Mouse (Mus musculus) right cerebral cortex, postnatal 36 days (tissue): ENCODE data around the gene Ralgps1.
"Not testable (repeated sequence)": the region's sequence is repeated elsewhere in the genome, so short reads cannot be mapped to it uniquely, and the experiment has no call there.

Experiments
- DNase-seq, 2 experiments: peaks; one replicate each; pipeline ENCODE4 v3.0.0; 2022; ENCODE audit warnings: low spot score in 2 of 2, mixed read lengths in 1 of 2

Gene Ralgps1

DNA sequence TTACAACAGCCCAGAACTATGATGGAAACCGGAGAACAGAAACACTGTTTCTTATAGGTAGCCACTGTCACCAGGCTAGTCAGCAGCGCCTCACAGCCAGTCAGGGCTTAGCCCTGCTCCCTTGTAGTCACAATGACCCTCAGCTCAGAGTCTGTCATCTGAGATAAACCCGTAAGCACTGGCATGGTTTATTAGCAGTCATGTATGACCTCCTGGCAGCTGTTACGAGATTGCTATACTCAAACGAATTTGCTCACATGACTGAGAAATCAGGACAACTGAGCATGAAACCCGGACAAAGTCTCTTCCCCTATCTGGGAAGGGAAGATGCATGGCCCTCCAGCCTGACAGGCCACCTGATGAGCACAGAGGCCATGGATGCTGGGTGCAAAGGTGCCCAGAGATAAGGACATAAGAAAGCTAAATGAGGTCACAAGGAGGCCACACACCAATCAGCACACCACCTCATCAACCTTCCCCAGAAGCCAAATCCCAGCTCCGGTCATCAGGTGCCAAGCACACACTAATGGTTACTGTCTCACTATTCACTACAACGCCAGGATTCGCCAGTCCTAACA is 10.1 kb downstream of the Ralgps1 start:
- no peak for DNase-seq

DNA sequence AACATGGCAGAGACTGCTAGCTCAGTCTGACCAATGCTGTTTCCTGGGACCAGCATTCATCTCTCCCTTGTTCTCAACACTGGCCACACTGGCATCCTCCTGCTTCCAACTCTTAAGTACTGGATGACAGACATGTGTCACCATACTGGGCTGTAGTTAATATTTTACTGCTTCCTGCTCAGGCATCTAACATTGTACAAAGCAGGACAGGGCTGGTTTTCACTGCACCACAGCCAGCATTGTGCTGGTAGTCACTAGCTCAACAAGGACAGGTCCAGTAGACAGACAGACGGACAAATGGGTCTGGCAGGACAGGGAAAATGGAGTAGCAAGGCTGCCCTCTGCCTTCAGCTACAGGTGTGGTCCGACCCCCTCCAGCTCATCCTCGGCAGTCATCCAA is 10.7 kb downstream of the Ralgps1 start:
- no peak for DNase-seq

DNA sequence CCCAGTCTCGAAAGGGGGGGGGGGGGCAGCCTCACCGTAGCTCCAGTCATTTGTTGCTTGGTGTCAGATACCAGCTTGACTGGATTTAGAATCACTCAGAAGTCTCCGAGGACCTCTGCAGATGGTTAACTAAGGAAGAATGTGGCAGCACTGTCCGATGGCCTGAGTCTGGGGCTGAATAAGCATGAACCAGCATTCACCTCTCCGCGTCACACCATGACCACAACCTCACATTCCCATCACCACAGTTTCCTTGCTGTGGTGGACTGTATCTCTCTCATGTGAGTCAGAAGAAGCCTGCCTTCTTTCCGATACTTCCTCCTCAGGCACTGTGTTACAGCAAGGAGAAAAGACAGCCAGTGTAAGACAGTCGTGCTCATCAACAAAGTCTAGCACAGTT is 12.1 kb downstream of the Ralgps1 start:
- no peak for DNase-seq

DNA sequence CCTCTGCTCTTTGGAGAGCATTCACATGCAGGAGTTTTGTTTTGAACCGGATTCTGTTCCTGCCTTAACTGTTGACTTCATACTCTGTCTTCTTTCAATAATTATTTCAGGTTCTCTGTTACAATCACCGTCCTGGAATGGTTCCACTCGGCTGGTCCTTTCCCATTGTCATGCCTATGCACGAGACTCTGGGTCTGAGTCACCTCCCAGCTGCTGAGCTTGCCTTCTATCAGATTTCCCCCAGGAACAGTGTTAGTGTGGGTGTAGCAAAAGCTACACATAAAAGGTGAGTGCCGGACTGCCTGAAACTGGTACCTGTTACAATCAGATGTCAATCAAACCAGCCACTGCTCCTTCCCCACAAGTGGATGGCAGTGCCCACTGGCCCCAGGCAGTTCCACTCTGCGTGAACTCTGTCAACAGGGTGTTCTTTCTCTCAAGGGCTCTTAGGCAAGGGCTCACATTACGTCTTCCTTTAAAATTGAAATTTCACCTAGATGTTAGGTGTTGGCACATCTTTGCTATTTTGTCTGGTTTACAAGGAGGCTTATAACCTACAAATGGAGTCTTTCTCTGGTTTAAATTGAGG is 13.9 kb downstream of the Ralgps1 start:
- DNase-seq, result no peak

DNA sequence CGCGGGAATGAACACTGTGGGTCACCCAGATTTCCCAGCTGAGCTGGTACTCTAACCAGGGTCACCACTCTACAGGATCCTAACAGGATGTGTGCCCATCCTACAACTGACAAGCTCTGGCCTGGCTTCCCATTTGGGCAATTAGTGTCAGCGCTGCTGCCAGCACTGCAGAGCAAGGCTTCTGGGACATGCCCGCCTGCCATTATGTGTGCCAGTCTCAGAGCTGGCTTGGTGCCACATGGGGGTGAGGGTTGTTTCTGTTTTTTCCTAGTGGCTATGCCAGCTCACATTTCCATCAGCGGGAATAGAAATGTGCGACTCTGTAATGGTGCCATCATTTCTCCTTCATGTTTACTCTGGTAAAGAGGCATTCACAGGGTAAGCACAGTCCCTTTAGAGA is 15.7 kb downstream of the Ralgps1 start:
- peak; percentile 67 to 68 for DNase-seq

DNA sequence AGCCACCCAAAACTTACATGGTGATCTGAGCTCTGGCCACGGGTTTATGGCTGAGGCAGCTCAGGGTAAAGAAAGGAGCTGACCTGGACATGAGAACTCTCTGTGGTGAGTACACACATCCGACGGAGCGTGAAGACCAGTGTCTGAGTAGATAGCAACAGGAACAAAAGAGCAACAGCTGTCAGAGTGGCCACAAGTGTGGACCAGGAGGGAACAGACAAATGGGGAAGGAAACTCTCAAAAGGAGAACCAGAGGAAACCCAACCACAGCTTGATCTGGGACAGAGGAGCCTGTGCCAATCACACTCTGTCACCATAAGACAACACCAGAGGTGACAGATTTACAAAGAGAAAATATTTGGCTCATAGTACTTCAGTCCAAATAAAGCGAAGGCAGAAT is 17.9 kb downstream of the Ralgps1 start:
- DNase-seq, result no peak

DNA sequence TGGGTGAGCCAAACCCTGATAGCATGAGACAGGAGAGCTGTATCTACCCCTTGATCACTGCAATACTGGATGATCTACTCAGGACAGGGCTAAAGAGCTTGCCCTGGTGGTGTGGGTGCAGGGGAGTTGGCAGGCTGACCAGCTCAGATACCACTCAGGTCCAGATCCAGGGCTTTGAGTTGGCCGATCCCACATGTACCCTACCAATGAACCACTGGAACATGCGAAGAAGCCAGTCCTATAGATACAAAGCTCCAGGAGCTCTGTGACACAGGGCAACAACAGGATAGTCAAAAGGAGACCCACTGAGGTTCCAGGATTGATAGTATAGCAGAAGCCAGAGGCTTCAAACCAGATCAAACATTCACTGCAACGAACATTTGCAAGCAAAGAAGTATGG is 19.8 kb downstream of the Ralgps1 start:
- DNase-seq, result no peak

DNA sequence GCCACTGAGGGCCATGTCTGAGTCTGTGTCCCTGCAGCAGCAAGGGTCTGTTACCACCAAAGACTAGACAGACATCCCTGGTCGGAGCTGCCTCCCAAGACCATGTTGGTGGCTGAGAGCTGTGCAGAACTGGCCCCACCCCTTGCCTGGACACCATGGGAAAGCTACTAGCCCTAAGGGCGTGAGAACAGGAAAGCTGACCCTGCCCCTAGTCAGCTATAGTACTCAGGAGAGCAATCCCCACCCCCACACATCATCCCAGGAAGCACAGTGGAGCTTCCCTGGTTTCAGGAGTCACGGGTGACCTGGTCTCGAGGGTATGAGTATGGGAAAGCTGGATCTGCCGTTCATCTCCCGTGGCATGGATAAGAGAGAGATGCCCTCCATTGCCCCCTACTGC is 20.4 kb downstream of the Ralgps1 start:
- no peak for DNase-seq

DNA sequence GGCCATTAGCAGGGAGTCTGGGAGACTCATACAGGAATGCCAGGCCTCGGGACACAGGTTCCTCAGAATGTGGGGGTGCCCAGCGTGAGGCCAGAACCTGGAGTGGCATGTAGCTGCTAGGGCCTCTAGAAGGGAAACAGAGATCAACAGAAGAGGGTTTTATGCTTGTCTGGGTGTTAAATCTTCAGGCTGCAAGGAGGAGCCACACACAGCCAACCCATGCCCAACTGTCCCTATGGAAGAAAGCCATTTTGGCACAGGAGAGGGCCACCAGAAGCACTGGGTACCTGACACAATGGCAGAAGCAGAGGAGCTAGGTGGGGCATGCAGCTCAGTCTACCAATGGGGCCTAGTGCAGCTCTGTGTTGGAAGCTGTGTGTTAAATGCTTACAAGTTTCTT is 21.7 kb downstream of the Ralgps1 start:
- DNase-seq, result no peak

DNA sequence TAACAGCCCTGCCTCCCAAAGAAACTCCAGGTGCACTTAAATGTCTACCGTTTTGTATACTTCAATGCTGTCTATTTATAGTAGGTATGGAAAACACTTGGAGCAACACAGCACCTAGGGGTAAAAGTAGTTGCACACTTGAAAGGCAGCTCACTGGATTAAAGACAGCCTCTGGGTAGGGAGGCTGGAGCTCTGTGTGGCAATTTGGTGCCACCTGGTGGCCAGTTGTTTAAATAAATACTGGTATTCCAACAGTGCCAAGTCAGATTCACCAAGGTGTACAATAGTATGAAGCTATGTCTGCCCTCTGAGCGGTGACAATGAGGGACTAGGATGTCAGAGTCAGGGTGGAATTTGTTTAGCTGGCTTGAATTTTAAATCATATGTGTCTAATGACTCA is 22.2 kb downstream of the Ralgps1 start:
- peak; percentile 56 to 62 for DNase-seq

DNA sequence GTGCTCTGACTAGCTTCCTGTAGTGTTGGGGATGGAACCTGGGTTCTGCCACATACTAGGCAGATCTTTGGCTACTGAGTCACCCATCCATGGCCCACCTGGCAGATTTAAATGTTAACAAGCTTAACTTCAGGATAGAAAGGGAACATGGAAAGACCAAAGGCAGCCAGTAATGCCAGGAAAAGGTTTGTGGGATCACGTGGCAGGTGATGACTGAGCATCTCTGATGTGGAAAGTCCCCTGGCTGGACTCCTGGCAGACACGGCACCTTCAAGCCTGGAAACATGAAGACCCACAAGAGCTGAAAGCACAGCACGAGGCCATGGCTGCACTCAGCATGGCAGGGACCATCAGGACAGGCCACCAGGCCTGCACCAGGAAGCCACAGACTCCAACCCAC is 23.0 kb downstream of the Ralgps1 start:
- DNase-seq, result no peak

DNA sequence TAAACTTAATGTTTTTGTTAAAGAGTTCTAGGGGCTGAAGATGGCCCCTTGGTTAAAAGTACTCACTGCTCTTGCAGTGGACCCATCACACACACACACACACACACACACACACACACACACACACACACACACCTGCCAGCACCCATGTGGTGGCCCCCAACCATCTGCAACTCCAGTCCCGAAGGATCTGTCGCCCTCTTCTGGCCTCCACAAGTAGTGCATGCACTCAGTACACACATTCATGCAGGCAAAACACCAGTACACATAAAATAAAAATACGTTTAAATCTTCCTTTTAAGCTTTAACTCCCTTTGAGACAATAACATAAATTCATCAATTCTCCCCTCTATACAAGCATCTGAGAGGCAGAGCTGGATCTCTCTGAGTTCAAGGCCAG is 23.7 kb downstream of the Ralgps1 start:
- DNase-seq, result no peak

DNA sequence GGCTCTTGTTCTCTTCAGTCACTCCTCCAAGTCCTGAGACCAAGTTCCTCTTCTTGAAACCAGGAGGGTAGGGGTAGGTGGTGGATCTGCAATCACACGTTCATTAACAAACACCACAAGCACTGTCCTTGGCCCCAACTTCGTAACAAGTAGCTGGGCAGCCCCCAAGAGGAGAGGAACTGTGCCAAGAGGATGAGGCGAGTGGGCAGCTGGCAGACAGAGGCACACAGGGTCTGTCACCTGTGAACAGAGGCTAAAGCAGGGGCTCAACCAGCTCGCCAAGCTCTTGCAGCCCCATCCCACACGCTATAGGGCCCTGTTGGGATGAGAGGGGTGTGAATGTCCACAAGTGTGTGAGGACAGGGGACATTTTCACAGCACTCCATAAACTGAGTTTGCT is 24.5 kb downstream of the Ralgps1 start:
- DNase-seq, result no peak

DNA sequence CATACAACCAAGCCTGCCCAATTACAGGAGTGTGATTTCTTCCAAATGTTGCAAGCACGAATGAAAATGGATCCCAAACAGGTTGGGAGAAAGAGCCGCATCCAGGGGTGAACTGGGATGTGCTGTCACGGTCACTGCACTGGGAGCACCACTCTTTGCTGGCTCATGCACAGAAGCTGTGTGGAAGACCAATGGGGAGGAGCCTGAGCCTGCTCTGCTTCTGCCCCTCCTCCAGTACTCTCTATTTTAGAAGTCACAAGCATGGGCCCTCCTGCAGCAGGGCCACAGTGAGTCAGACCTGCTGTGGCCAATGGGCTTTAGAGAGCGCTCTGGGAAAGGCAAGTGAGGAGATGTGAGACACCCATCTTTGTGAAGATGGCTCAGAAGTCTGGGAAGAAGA is 25.3 kb downstream of the Ralgps1 start:
- DNase-seq, result no peak

DNA sequence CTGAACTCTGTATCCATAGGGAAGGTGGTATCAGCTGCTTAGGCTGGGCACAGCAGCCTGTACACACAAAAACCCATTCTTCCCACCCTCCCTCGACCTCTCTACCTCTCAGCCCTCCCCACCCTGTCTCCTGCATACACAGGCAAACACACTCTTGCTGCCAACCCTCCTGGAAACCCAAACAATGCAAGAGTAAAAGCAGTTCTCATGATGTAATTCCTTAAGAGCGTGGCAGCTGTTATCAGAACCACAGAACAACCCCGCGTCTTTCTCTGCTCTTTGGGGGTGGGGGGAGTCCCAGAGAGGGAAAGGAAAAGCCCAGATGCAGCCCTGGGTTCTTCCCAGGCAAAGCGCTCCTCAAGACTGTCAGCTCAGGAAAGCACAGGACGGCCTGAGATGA is 25.8 kb downstream of the Ralgps1 start:
- DNase-seq, result no peak

DNA sequence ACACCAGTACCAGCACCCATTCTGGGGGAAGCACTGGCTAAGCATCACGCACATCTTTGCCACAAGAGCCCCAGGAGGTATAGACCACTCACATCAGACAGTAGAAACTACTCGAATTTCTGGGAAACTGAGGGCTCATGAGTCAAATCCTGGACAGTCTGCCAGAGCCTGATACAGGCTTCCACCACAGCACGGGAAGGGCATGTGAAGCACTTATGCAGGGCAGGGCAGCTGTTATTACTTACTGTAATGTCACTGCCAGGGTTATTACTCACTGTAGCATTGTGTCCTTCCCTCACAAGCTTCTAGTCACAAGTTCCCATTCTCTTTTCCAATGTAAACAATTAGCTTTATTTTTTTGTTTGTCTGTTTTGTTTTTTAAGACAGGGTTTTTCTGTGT is 27.9 kb downstream of the Ralgps1 start:
- no peak for DNase-seq

DNA sequence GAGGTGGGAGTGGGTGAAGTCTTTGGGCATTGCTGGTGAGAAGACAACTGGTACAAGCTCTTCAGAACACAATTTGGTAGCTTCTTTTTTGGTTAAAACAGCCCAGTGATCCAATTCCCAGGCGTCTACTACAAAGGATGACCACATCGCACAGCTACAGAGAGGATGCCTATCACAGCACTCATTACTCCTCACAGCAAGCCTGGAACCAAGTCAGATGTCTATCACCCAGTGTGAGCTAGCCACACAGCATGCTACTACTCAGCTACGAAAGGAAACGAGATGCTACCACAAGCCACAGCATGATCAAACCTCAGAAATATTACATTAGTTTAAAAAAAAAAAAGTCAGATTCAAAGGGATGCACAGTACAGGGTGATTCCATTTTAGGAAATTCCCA is 29.1 kb downstream of the Ralgps1 start:
- DNase-seq, result no peak

DNA sequence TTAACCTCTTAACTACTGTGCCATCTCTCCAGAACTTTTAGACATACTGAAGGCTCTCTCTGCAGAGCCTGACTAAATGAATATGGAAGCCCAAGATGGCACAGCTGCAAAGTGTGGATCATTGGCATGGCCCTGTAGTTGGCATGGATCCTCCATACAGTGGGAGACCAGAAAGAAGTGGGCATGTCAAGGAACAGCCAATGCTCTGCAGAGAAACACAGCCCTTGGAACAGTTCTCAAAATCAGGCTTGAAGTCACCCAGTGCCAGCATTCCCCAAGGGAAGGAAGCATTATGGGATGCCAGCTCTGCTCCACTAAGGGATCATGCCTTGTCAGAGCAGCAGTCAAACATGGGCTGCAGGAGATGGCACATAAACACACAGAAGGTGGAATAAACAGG is 35.5 kb downstream of the Ralgps1 start:
- DNase-seq, result no peak

DNA sequence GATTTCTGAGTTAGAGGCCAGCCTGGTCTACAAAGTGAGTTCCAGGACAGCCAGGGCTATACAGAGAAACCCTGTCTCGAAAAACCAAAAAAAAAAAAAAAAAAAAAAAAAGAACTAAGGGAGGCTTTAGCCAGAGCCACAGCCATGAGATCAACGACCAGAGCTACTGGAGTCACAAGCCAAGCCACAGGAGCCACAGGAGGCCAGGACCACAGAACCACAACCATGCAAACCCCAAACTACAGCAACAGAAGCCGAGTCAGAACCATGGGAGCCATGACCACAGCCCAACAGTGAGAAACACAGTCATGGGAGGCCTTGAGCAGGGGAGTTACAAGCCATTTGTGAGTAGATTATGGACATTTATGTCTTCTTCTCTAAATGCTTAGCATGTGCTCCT is 41.7 kb downstream of the Ralgps1 start:
- DNase-seq, result no peak

DNA sequence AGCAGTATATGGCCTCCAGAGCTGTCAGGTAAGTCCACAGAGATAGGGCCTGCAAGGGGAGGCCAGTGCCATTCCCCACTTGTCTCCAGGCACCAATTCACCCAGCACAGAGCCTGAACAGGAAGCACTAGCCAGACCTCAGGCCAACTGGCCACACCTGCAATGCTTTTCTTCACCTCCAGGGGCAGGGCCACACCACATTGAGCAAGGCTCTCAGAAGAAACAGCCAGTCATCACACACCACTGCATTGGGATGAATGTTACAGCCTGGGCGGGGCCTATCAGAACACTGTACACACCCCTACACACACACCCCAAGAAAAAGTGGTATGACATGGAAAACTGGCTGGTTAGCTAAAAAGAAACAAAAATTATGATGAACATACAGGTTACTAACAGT is 42.3 kb downstream of the Ralgps1 start:
- DNase-seq, result no peak

DNA sequence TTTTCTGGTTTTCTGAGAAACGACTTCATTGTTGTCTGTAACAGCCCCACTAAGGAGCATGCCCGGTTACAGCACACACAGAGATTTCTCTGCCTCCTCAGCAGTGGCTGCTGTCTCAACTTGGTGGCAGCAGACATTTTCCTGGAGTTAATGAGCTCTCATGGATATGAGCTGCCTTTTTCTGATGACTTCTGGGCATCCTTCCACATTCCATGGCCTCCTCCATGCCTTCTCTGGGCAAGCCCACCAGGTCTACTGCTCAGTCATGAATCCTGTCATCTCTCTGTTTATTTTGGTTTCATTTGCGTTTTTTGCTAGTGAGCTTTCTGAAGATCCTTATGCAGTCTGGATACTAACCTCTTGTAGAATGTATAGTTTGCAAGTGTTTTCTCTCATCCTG is 45.9 kb downstream of the Ralgps1 start:
- DNase-seq, result no peak

DNA sequence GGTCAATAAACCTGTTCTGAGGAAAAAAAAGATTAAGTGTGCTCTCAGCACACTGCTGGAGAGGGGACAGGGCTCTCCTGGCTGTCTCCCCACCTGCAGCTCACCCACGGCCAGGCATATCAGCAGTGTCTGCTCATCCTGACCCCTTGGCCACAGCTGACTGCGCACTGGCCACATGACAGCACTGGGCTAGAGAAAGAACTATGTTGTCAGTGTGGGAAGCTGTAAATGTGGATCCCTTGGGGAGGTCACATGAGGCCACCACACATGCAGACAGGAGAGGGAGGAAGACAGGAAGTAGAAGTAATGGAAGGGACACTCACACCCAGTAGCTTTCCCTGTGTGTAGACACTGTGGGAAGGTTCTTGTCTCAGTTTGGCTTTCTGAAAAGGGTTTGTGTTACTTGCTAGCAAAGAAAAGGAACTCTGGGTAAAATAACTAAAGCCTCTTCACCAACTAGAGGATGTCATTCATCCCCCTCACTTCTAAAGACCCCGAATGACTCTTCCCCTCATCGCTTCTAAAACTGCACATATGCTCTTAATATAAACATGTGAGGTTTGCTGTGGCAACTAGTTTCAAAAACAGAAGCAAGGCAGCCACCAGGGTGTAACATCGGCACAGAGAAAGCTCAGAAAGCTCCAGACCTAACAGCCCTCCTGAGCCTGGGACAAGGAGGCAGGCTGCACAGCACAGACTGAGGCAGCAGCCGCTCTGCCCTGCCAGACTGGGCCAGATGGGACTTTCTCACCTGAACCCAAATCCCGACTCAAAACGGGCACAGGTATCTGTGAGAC is 47.3 kb downstream of the Ralgps1 start:
- DNase-seq, result no peak

DNA sequence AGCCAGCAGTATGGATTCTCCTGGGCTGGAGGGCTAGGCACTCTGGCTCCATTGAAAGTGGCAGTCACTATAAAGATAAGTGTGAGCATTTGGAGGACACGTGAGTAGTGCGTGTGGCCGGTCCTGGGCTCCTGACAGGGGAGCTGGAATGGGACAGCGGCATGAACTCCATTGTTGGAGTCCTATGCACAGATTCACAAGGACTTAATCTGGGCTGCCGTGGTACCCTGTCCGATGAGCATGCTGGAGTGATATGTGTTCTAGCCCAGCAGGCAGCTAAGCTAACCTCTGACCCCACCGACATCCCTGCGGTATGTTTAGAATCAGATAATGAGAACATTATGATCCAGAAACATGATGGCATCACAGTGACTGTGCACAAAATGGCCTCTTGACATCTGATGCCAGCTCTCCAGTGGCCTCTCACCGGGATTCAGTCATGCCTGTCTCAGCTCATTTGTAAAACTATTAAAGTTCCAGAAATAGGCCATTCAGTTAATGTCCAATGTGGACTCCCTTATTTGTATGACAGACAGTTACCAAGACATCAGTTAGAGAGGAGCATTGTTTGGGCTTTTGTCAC is 48.2 kb downstream of the Ralgps1 start:
- not testable (repeated sequence) for DNase-seq
